Mouse (Mus musculus) liver, embryonic 13.5 days (tissue): ENCODE results near the gene Gm20696. TPM values are rescaled to one million over a fixed set of nuclear protein-coding genes. Genes with fewer than 3 reads are reported as not detected.

Source experiments
- ATAC-seq: fragments of 200-750 bp; cut with Nextera tagmentation; 2 replicates; pipeline ENCODE4 v1.8.0; 2017; ENCODE audit warnings: low read depth, mild to moderate bottlenecking, moderate number of reproducible peaks, moderate library complexity
- DNase-seq: peaks from one replicate; pipeline ENCODE4 v3.0.0; 2022
- H3K27ac ChIP-seq: fragments of 300-500 bp; sonication (generic); 2 replicates; pipeline ENCODE4 v1.5.1; 2015; ENCODE audit warnings: moderate library complexity, mild to moderate bottlenecking, inconsistent platforms
- H3K27me3 ChIP-seq: fragments of 300-500 bp; sonication (generic); 2 replicates; pipeline ENCODE4 v1.6.1; 2015; ENCODE audit warnings: mild to moderate bottlenecking, inconsistent platforms
- H3K36me3 ChIP-seq: fragments of 300-500 bp; sonication (generic); 2 replicates; pipeline ENCODE4 v1.6.1; 2015; ENCODE audit warnings: mild to moderate bottlenecking, inconsistent platforms
- H3K4me1 ChIP-seq: fragments of 300-500 bp; sonication (generic); replicated peaks from 2 replicates; pipeline ENCODE4 v1.6.1; 2015; ENCODE audit warnings: inconsistent platforms
- H3K4me2 ChIP-seq: fragments of 300-500 bp; sonication (generic); 2 replicates; pipeline ENCODE4 v1.6.1; 2015; ENCODE audit warnings: inconsistent platforms, mild to moderate bottlenecking, moderate library complexity
- H3K4me3 ChIP-seq: fragments of 300-500 bp; sonication (generic); replicated peaks from 2 replicates; pipeline ENCODE4 v1.5.1; 2015; ENCODE audit warnings: mild to moderate bottlenecking, inconsistent platforms
- H3K9ac ChIP-seq: fragments of 300-500 bp; sonication (generic); 2 replicates; pipeline ENCODE4 v1.6.1; 2015; ENCODE audit warnings: mild to moderate bottlenecking, inconsistent platforms
- H3K9me3 ChIP-seq: fragments of 300-500 bp; sonication (generic); replicated peaks from 2 replicates; pipeline ENCODE4 v1.6.1; 2016; ENCODE audit warnings: inconsistent platforms
- WGBS: fragments of 180-500 bp; shearing (Covaris S2); methylation state at CpG from one replicate; pipeline ENCODE4 v1.1.7; 2015; ENCODE audit not compliant: insufficient replicate concordance; 5-methylcytosine and 5-hydroxymethylcytosine counted together
- polyA plus RNA-seq: library from polyadenylated mRNA; unstranded; fragments of >200 nt; fragmentation: Nextera tagmentation; extraction: Ambion mirVana; gene quantifications from 2 replicates; pipeline ENCODE4 v1.2.1, GENCODE M21; 2015

The Gm20696 gene
- polyA plus RNA-seq, 1 experiment from 2014 or later: 0.58 TPM

- ATAC-seq (no peak), DNase-seq (no peak)
- Histone ChIP-seq H3K4me3 (no peak overlapping the region), H3K4me1 (no peaks in the 10 kb centered on the region; the same call in 1 of the 2 replicates), H3K36me3 (no peaks in the 10 kb centered on the region), H3K9ac (no peak overlapping the region), H3K27me3 (no peaks in the 10 kb centered on the region), H3K9me3 (no peaks in the 10 kb centered on the region), H3K27ac (no peak overlapping the region), H3K4me2 (no peak overlapping the region)
- 54% methylated on average over 7 of the region's 7 CpGs for WGBS
Observed at GRCm38 (mm10) chr6:99602434-99602833, 64.2 kb downstream of the Gm20696 start.

GRCm38 (mm10) chr6:99600886-99601285 lies 65.7 kb downstream of the Gm20696 start:
- Histone ChIP-seq H3K36me3 (no peaks in the 10 kb centered on the region), H3K4me1 (no peaks in the 10 kb centered on the region; the same call in 1 of the 2 replicates), H3K27me3 (no peaks in the 10 kb centered on the region), H3K27ac (no peak overlapping the region), H3K4me3 (no peak overlapping the region), H3K9ac (no peak overlapping the region), H3K4me2 (no peak overlapping the region), H3K9me3 (no peaks in the 10 kb centered on the region)
- 42% methylated on average over 8 of the region's 8 CpGs for WGBS
- no peak for ATAC-seq
- DNase-seq: no peak

- Histone ChIP-seq H3K27ac (no peak overlapping the region), H3K4me2 (no peak overlapping the region), H3K9me3 (no peaks in the 10 kb centered on the region), H3K9ac (no peak overlapping the region), H3K36me3 (no peaks in the 10 kb centered on the region), H3K4me1 (no peaks in the 10 kb centered on the region; the same call in 1 of the 2 replicates), H3K27me3 (no peaks in the 10 kb centered on the region), H3K4me3 (no peak overlapping the region)
- 30% methylated on average over 10 of the region's 10 CpGs for WGBS
- DNase-seq (no peak), ATAC-seq (no peak)
Observed at GRCm38 (mm10) chr6:99600168-99600793, 66.3 kb downstream of the Gm20696 start.

- WGBS: 52% methylated on average over 8 of the region's 8 CpGs
Observed at GRCm38 (mm10) chr6:99599651-99600050, 66.9 kb downstream of the Gm20696 start.

GRCm38 (mm10) chr6:99599229-99599628 lies 67.4 kb downstream of the Gm20696 start:
- Histone ChIP-seq H3K27me3 (no peaks in the 10 kb centered on the region), H3K4me3 (no peak overlapping the region), H3K4me1 (no peaks in the 10 kb centered on the region; the same call in 1 of the 2 replicates), H3K36me3 (no peaks in the 10 kb centered on the region), H3K4me2 (no peak overlapping the region), H3K9me3 (no peaks in the 10 kb centered on the region), H3K27ac (no peak overlapping the region), H3K9ac (no peak overlapping the region)
- DNase-seq (no peak), ATAC-seq (no peak)
- WGBS: 59% methylated on average over 5 of the region's 5 CpGs

More at GRCm38 (mm10) chr6:99599651-99600050, 66.9 kb downstream of the Gm20696 start:
- Histone ChIP-seq H3K4me2 (no peak overlapping the region), H3K4me1 (no peaks in the 10 kb centered on the region; the same call in 1 of the 2 replicates), H3K27me3 (no peaks in the 10 kb centered on the region), H3K27ac (no peak overlapping the region), H3K36me3 (no peaks in the 10 kb centered on the region), H3K9ac (no peak overlapping the region), H3K9me3 (no peaks in the 10 kb centered on the region), H3K4me3 (no peak overlapping the region)
- no peak for DNase-seq
- ATAC-seq: no peak

- no peak for ATAC-seq
- no peaks in the 10 kb centered on the region for H3K4me1 ChIP-seq
- WGBS: 37% methylated on average over 6 of the region's 6 CpGs
Observed at GRCm38 (mm10) chr6:99577040-99577439, 89.6 kb downstream of the Gm20696 start.

GRCm38 (mm10) chr6:99575633-99576032 lies 91.0 kb downstream of the Gm20696 start:
- DNase-seq (no peak), ATAC-seq (no peak)
- H3K36me3 ChIP-seq: no peaks in the 10 kb centered on the region
- no peak overlapping the region for H3K9ac ChIP-seq
- H3K4me1 ChIP-seq: no peaks in the 10 kb centered on the region
- no peaks in the 10 kb centered on the region for H3K9me3 ChIP-seq
- 64% methylated on average over 6 of the region's 6 CpGs for WGBS
- no peak overlapping the region for H3K4me3 ChIP-seq
- H3K4me2 ChIP-seq: no peak overlapping the region
- H3K27me3 ChIP-seq: no peaks in the 10 kb centered on the region
- no peak overlapping the region for H3K27ac ChIP-seq

More at GRCm38 (mm10) chr6:99577040-99577439, 89.6 kb downstream of the Gm20696 start:
- Histone ChIP-seq H3K4me2 (no peak overlapping the region), H3K27ac (no peak overlapping the region), H3K27me3 (no peaks in the 10 kb centered on the region), H3K9ac (no peak overlapping the region), H3K4me3 (no peak overlapping the region), H3K9me3 (no peaks in the 10 kb centered on the region), H3K36me3 (no peaks in the 10 kb centered on the region)
- no peak for DNase-seq

GRCm38 (mm10) chr6:99573343-99573742 lies 93.3 kb downstream of the Gm20696 start:
- H3K27me3 ChIP-seq: no peaks in the 10 kb centered on the region
- no peak overlapping the region for H3K4me2 ChIP-seq
- DNase-seq (no peak), ATAC-seq (no peak)
- H3K4me1 ChIP-seq: no peaks in the 10 kb centered on the region
- no peaks in the 10 kb centered on the region for H3K36me3 ChIP-seq
- no peak overlapping the region for H3K9ac ChIP-seq
- H3K4me3 ChIP-seq: no peak overlapping the region
- 51% methylated on average over 2 of the region's 2 CpGs for WGBS
- no peak overlapping the region for H3K27ac ChIP-seq
- no peaks in the 10 kb centered on the region for H3K9me3 ChIP-seq

- Histone ChIP-seq H3K4me2 (no peak overlapping the region), H3K9me3 (no peaks in the 10 kb centered on the region), H3K36me3 (no peaks in the 10 kb centered on the region), H3K4me3 (no peak overlapping the region), H3K27me3 (no peaks in the 10 kb centered on the region), H3K9ac (no peak overlapping the region), H3K27ac (no peak overlapping the region), H3K4me1 (no peaks in the 10 kb centered on the region)
- 52% methylated on average over 5 of the region's 5 CpGs for WGBS
- no peak for DNase-seq
- ATAC-seq: no peak
Observed at GRCm38 (mm10) chr6:99572071-99572470, 94.5 kb downstream of the Gm20696 start.

GRCm38 (mm10) chr6:99566921-99567320 lies 99.7 kb downstream of the Gm20696 start:
- Histone ChIP-seq H3K27me3 (no peaks in the 10 kb centered on the region), H3K4me2 (no peak overlapping the region), H3K36me3 (no peaks in the 10 kb centered on the region), H3K9me3 (no peaks in the 10 kb centered on the region), H3K27ac (no peak overlapping the region), H3K4me3 (no peak overlapping the region), H3K4me1 (no peaks in the 10 kb centered on the region), H3K9ac (no peak overlapping the region)
- no peak for ATAC-seq
- no peak for DNase-seq
- WGBS: 62% methylated on average over 8 of the region's 8 CpGs

GRCm38 (mm10) chr6:99564766-99565165 lies 101.8 kb downstream of the Gm20696 start:
- H3K4me1 ChIP-seq: no peaks in the 10 kb centered on the region
- 59% methylated on average over 3 of the region's 3 CpGs for WGBS
- no peak overlapping the region for H3K27ac ChIP-seq
- no peaks in the 10 kb centered on the region for H3K27me3 ChIP-seq
- H3K9ac ChIP-seq: no peak overlapping the region
- H3K36me3 ChIP-seq: no peaks in the 10 kb centered on the region
- DNase-seq (no peak), ATAC-seq (no peak)
- H3K4me2 ChIP-seq: no peak overlapping the region
- H3K4me3 ChIP-seq: no peak overlapping the region
- no peaks in the 10 kb centered on the region for H3K9me3 ChIP-seq

GRCm38 (mm10) chr6:99556950-99557349 lies 109.6 kb downstream of the Gm20696 start:
- no peak overlapping the region for H3K4me2 ChIP-seq
- no peak overlapping the region for H3K4me3 ChIP-seq
- H3K9ac ChIP-seq: no peak overlapping the region
- no peaks in the 10 kb centered on the region for H3K27me3 ChIP-seq
- DNase-seq (no peak), ATAC-seq (no peak)
- no peak overlapping the region for H3K27ac ChIP-seq
- H3K36me3 ChIP-seq: no peaks in the 10 kb centered on the region
- no peaks in the 10 kb centered on the region for H3K9me3 ChIP-seq
- 61% methylated on average over 5 of the region's 5 CpGs for WGBS
- no peaks in the 10 kb centered on the region for H3K4me1 ChIP-seq
